Mouse (Mus musculus): ENCODE data around the gene Kcnf1.
"Not testable (repeated sequence)": the region's sequence is repeated elsewhere in the genome, so short reads cannot be mapped to it uniquely, and the experiment has no call there.

The Kcnf1 gene

GRCm38 (mm10) chr12:17157558-17157957 is 19.1 kb downstream of the Kcnf1 start:
- DNase-seq, result no peak

- DNase-seq, result no peak
Observed at GRCm38 (mm10) chr12:17155781-17156180, 20.9 kb downstream of the Kcnf1 start.

- DNase-seq, result no peak
Observed at GRCm38 (mm10) chr12:17152840-17153239, 23.8 kb downstream of the Kcnf1 start.

GRCm38 (mm10) chr12:17148920-17149319 is 27.8 kb downstream of the Kcnf1 start:
- no peak for DNase-seq

GRCm38 (mm10) chr12:17141791-17142190 is 34.9 kb downstream of the Kcnf1 start:
- no peak for DNase-seq

- no peak for DNase-seq
Observed at GRCm38 (mm10) chr12:17140436-17140835, 36.3 kb downstream of the Kcnf1 start.

- DNase-seq, result no peak
Observed at GRCm38 (mm10) chr12:17134546-17135096, 42.1 kb downstream of the Kcnf1 start.

GRCm38 (mm10) chr12:17132243-17132642 is 44.4 kb downstream of the Kcnf1 start:
- no peak for DNase-seq

GRCm38 (mm10) chr12:17131563-17131962 is 45.1 kb downstream of the Kcnf1 start:
- no peak for DNase-seq

- not testable (repeated sequence) for DNase-seq
Observed at GRCm38 (mm10) chr12:17122881-17123280, 53.8 kb downstream of the Kcnf1 start.
